Mouse (Mus musculus): Measurements from ENCODE around the gene Btn1a1. TPM values are rescaled to one million over a fixed set of nuclear protein-coding genes. Genes with fewer than 3 reads are reported as not detected.

Gene Btn1a1
- polyA plus RNA-seq, 1 experiment from 2014 or later = 0.10 TPM

DNA sequence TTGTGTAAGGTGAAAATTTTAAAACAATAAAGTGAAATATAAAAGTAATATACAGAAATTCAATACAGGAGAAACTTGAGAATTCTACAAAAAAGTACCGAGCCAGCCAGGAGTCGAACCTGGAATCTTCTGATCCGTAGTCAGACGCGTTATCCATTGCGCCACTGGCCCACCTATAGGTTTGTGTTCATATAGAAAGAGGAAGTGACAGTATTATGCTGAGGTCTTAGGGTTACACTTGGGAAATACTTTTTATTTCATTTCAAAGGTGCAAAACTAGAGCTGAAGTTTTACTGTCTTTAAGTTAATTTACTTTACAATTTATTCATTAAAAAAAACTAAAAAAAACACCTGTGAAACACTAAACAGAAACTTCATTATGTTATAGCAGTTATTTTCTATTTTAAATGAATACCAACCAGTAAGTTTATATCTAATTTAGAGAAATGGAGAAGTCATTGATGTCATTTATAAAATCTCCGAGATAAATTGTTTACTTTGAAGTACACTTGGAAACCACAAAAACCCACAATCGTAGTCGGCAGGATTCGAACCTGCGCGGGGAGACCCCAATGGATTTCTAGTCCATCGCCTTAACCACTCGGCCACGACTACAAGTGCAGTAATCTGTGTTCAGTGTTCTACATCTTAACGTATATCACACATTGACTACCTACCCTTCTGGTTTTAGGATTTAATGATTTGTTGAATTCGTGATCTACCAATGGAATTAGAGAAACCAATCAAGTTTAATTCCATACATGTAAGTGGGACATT lies 34.9 kb upstream of the Btn1a1 start:
- H3K27me3 ChIP-seq = no peaks in the 10 kb centered on the region
- H3K4me3 ChIP-seq = 0 out of 2 replicates have a peak overlapping the region, but pooled peaks have one; percentile 15
- 1% methylated on average over 17 of the region's 17 CpGs for WGBS
- H3K4me1 ChIP-seq = peaks cover 12% of the 10 kb centered on the region
- H3K9ac ChIP-seq = no peak overlapping the region
- H3K4me2 ChIP-seq (replicated peaks) = peak overlapping the region; percentile 41
- no peaks in the 10 kb centered on the region for H3K36me3 ChIP-seq
- no peaks in the 10 kb centered on the region for H3K9me3 ChIP-seq
- ATAC-seq (ENCODE audit: insufficient number of reproducible peaks, insufficient read depth, low FRiP score, low TSS enrichment) = no peak
- no peak overlapping the region for H3K27ac ChIP-seq

GRCm38 (mm10) chr13:23499943-23500342 lies 34.2 kb upstream of the Btn1a1 start:
- H3K4me1 ChIP-seq = peaks cover 6% of the 10 kb centered on the region
- no peak overlapping the region for H3K9ac ChIP-seq
- H3K27me3 ChIP-seq = no peaks in the 10 kb centered on the region
- no peak overlapping the region for H3K4me3 ChIP-seq
- H3K9me3 ChIP-seq = no peaks in the 10 kb centered on the region
- no peak overlapping the region for H3K4me2 ChIP-seq (replicated peaks)
- H3K36me3 ChIP-seq = no peaks in the 10 kb centered on the region
- no peak overlapping the region for H3K27ac ChIP-seq
- ATAC-seq (ENCODE audit: insufficient number of reproducible peaks, insufficient read depth, low FRiP score, low TSS enrichment) = no peak
- WGBS = 7% methylated on average over 7 of the region's 7 CpGs

- no peak for ATAC-seq (ENCODE audit: insufficient number of reproducible peaks, insufficient read depth, low FRiP score, low TSS enrichment)
Measured at GRCm38 (mm10) chr13:23498653-23499052, 33.0 kb upstream of the Btn1a1 start.

DNA sequence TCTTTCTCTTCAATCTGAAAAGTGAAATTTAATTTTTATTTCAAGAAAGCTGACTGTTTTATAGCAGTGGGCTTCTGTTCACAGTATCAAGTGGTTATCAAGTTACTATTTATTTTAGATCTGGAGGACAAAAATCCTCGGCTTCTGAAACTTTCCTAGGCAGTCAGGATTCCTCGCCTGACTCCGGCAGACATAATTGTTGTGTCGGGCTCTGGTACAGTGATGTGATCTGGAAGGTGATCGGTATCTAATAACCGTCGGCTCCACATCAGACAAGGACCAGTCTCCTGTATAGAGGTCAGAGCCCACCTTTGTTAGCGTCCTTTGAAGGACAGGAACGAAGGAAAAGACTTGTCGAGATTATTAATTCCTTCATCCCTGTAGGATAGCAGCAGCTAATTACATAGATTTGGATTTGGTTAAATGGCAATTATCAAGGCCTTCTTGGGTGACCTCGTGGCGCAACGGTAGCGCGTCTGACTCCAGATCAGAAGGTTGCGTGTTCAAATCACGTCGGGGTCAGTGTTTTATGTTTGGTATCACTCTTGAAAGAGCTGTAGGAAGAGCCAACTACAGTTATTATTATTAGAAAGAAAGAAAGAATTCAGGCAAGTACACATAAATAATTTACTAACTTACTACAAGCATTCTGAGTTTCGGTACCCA lies 32.1 kb upstream of the Btn1a1 start:
- H3K27ac ChIP-seq = no peak overlapping the region
- WGBS = 2% methylated on average over 19 of the region's 19 CpGs

More at GRCm38 (mm10) chr13:23498653-23499052, 33.0 kb upstream of the Btn1a1 start:
- H3K9me3 ChIP-seq = no peaks in the 10 kb centered on the region
- 0 out of 2 replicates have a peak overlapping the region, but pooled peaks have one; percentile 7 for H3K9ac ChIP-seq
- no peak overlapping the region for H3K27ac ChIP-seq
- no peaks in the 10 kb centered on the region for H3K36me3 ChIP-seq
- peak overlapping the region; percentile 31 for H3K4me3 ChIP-seq
- H3K4me2 ChIP-seq (replicated peaks) = peak overlapping the region; percentile 51
- WGBS = 1% methylated on average over 10 of the region's 10 CpGs
- peaks cover 5% of the 10 kb centered on the region; the same call in 1 of the 2 replicates for H3K4me1 ChIP-seq
- H3K27me3 ChIP-seq = no peaks in the 10 kb centered on the region

DNA sequence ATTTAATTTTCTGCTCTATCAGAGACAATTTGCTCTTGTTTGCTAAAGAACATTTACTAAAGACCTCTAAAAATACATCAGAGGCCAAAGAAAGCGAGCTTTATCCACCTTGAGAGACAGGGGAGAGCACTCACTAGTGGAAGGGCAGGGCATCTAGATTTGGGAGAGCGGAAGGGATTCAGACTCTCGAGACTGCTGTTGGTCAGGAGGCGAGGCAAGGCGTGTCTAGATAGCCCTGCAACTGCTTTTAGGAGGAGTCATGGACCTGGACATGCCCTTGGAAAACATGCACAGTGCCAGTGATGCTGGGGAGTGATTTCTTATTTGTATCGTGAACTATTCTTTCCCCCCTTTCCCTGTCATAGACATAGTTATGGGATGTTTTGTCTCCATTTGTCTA lies 29.8 kb upstream of the Btn1a1 start:
- Histone ChIP-seq H3K4me3 (no peak overlapping the region), H3K4me1 (peaks cover 5% of the 10 kb centered on the region; the same call in 1 of the 2 replicates), H3K9ac (no peak overlapping the region), H3K36me3 (no peaks in the 10 kb centered on the region), H3K9me3 (no peaks in the 10 kb centered on the region), H3K27me3 (no peaks in the 10 kb centered on the region), H3K4me2 (replicated peaks) (no peak overlapping the region), H3K27ac (no peak overlapping the region)
- ATAC-seq (ENCODE audit: insufficient number of reproducible peaks, insufficient read depth, low FRiP score, low TSS enrichment) = no peak
- WGBS = 74% methylated on average over 6 of the region's 6 CpGs

More for the DNA sequence above, 32.1 kb upstream of the Btn1a1 start:
- ATAC-seq (ENCODE audit: insufficient number of reproducible peaks, insufficient read depth, low FRiP score, low TSS enrichment) = no peak
- peak overlapping the region; percentile 51 for H3K4me2 ChIP-seq (replicated peaks)
- H3K9ac ChIP-seq = no peak overlapping the region
- peaks cover 5% of the 10 kb centered on the region; the same call in 1 of the 2 replicates for H3K4me1 ChIP-seq
- H3K4me3 ChIP-seq = peak overlapping the region; percentile 31
- H3K27me3 ChIP-seq = no peaks in the 10 kb centered on the region
- no peaks in the 10 kb centered on the region for H3K36me3 ChIP-seq
- H3K9me3 ChIP-seq = no peaks in the 10 kb centered on the region

GRCm38 (mm10) chr13:23491990-23492389 lies 26.3 kb upstream of the Btn1a1 start:
- H3K36me3 ChIP-seq = no peaks in the 10 kb centered on the region
- no peak for ATAC-seq (ENCODE audit: insufficient number of reproducible peaks, insufficient read depth, low FRiP score, low TSS enrichment)
- H3K4me3 ChIP-seq = peak overlapping the region; percentile 22; the same call in 1 of the 2 replicates
- no peak overlapping the region for H3K27ac ChIP-seq
- no peak overlapping the region for H3K9ac ChIP-seq
- H3K27me3 ChIP-seq = no peaks in the 10 kb centered on the region
- peak overlapping the region; percentile 40 for H3K4me2 ChIP-seq (replicated peaks)
- no peaks in the 10 kb centered on the region for H3K9me3 ChIP-seq
- H3K4me1 ChIP-seq = peaks cover 5% of the 10 kb centered on the region
- 5% methylated on average over 14 of the region's 14 CpGs for WGBS

DNA sequence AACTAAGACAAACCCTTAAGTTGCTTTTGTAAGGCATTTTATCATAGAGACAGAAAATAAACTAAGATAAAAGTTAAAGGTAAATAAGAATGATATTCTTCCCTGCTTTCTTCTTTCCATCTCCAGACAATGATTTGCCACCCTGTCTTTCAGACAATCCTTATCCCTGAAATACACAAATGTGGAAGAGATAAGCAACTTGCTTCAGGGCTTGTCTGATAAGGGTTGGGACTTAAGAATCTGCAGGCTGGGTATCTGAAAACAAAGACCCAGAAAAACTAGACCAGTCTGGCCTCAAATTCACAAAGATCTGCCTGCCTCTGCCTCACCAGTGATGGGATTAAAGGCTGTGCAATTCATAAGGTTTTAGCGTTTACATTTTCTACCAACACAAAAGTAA lies 25.6 kb upstream of the Btn1a1 start:
- no peak overlapping the region for H3K9ac ChIP-seq
- 17% methylated on average over 1 of the region's 1 CpGs for WGBS
- no peak overlapping the region for H3K4me2 ChIP-seq (replicated peaks)
- H3K4me3 ChIP-seq = no peak overlapping the region
- H3K9me3 ChIP-seq = no peaks in the 10 kb centered on the region
- H3K27ac ChIP-seq = no peak overlapping the region
- no peak for ATAC-seq (ENCODE audit: insufficient number of reproducible peaks, insufficient read depth, low FRiP score, low TSS enrichment)
- peaks cover 5% of the 10 kb centered on the region for H3K4me1 ChIP-seq
- H3K36me3 ChIP-seq = no peaks in the 10 kb centered on the region
- no peaks in the 10 kb centered on the region for H3K27me3 ChIP-seq

GRCm38 (mm10) chr13:23490863-23491262 lies 25.2 kb upstream of the Btn1a1 start:
- H3K27ac ChIP-seq = no peak overlapping the region

GRCm38 (mm10) chr13:23488400-23489322 lies 23.0 kb upstream of the Btn1a1 start, which contains the start of gene Btn2a2:
TSS of gene Btn2a2 (minus strand) at chr13:23488857.
- 3% methylated on average over 13 of the region's 14 CpGs for WGBS
- no peaks in the 10 kb centered on the region for H3K36me3 ChIP-seq
- H3K27ac ChIP-seq = 0 out of 2 replicates have a peak within 1 kb of the TSS, but pooled peaks have one; percentile 6
- no peaks in the 10 kb centered on the region for H3K9me3 ChIP-seq
- peak within 1 kb of the TSS; percentile 41; the same call in 1 of the 2 replicates for H3K9ac ChIP-seq
- H3K4me2 ChIP-seq (replicated peaks) = peak within 1 kb of the TSS; percentile 70
- H3K4me1 ChIP-seq = peaks cover 9% of the 10 kb centered on the region
- peak within 1 kb of the TSS; percentile 36 for H3K4me3 ChIP-seq
- ATAC-seq (ENCODE audit: insufficient number of reproducible peaks, insufficient read depth, low FRiP score, low TSS enrichment) = peak; percentile 95
- H3K27me3 ChIP-seq = no peaks in the 10 kb centered on the region

More at GRCm38 (mm10) chr13:23490863-23491262, 25.2 kb upstream of the Btn1a1 start:
- ATAC-seq (ENCODE audit: insufficient number of reproducible peaks, insufficient read depth, low FRiP score, low TSS enrichment) = no peak
- Histone ChIP-seq H3K4me1 (peaks cover 5% of the 10 kb centered on the region), H3K9ac (no peak overlapping the region), H3K4me2 (replicated peaks) (no peak overlapping the region), H3K36me3 (no peaks in the 10 kb centered on the region), H3K9me3 (no peaks in the 10 kb centered on the region), H3K27me3 (no peaks in the 10 kb centered on the region), H3K4me3 (no peak overlapping the region)
- WGBS = 65% methylated on average over 1 of the region's 1 CpGs

GRCm38 (mm10) chr13:23485271-23485670 lies 19.6 kb upstream of the Btn1a1 start:
- no peak overlapping the region for H3K4me3 ChIP-seq
- no peak overlapping the region for H3K9ac ChIP-seq
- H3K27ac ChIP-seq = no peak overlapping the region
- WGBS = 37% methylated on average over 5 of the region's 5 CpGs
- ATAC-seq (ENCODE audit: insufficient number of reproducible peaks, insufficient read depth, low FRiP score, low TSS enrichment) = no peak
- peaks cover 9% of the 10 kb centered on the region for H3K4me1 ChIP-seq
- H3K27me3 ChIP-seq = no peaks in the 10 kb centered on the region
- H3K36me3 ChIP-seq = no peaks in the 10 kb centered on the region
- no peaks in the 10 kb centered on the region for H3K9me3 ChIP-seq
- H3K4me2 ChIP-seq (replicated peaks) = no peak overlapping the region

GRCm38 (mm10) chr13:23483153-23483552 lies 17.5 kb upstream of the Btn1a1 start:
- no peak for ATAC-seq (ENCODE audit: insufficient number of reproducible peaks, insufficient read depth, low FRiP score, low TSS enrichment)
- H3K27me3 ChIP-seq = no peaks in the 10 kb centered on the region
- H3K4me3 ChIP-seq = no peak overlapping the region
- no peak overlapping the region for H3K4me2 ChIP-seq (replicated peaks)
- H3K9me3 ChIP-seq = no peaks in the 10 kb centered on the region
- no peak overlapping the region for H3K27ac ChIP-seq
- H3K4me1 ChIP-seq = peaks cover 7% of the 10 kb centered on the region
- no peaks in the 10 kb centered on the region for H3K36me3 ChIP-seq
- H3K9ac ChIP-seq = no peak overlapping the region
- 83% methylated on average over 2 of the region's 2 CpGs for WGBS

Data from embryonic facial prominence, embryonic 12.5 days (tissue).